ENCODE assay signal across 8 mouse cellular contexts in genomic region chr13:102906004-102906660, GRCm38 (mm10).
DNase-seq lines count a peak whose midpoint lies in the region; ATAC-seq lines count a peak whose summit lies in the region.

No protein-coding gene starts in this region.

- H3K9me3 ChIP-seq in forebrain, embryonic 10.5 days = no peaks in the 10 kb centered on the region
- no peaks in the 10 kb centered on the region for H3K9me3 ChIP-seq in heart, embryonic 15.5 days (replicated peaks)
- no peaks in the 10 kb centered on the region for H3K9me3 ChIP-seq in liver, embryonic 12.5 days (replicated peaks)
- no peaks in the 10 kb centered on the region for H3K9me3 ChIP-seq in stomach, embryonic 15.5 days

- H3K4me1 ChIP-seq in forebrain, embryonic 10.5 days = peaks cover 31% of the 10 kb centered on the region
- peaks cover 19% of the 10 kb centered on the region for H3K4me1 ChIP-seq in heart, embryonic 15.5 days (replicated peaks)
- H3K4me1 ChIP-seq in liver, embryonic 12.5 days = peaks cover 18% of the 10 kb centered on the region
- 0 out of 2 replicates have a peak, but pooled peaks cover 10% of the 10 kb centered on the region for H3K4me1 ChIP-seq in stomach, embryonic 15.5 days

- H3K27me3 ChIP-seq in forebrain, embryonic 10.5 days (ENCODE audit: poor library complexity, severe bottlenecking) = no peaks in the 10 kb centered on the region
- H3K27me3 ChIP-seq in heart, embryonic 15.5 days = no peaks in the 10 kb centered on the region
- no peaks in the 10 kb centered on the region for H3K27me3 ChIP-seq in liver, embryonic 12.5 days (replicated peaks)
- no peaks in the 10 kb centered on the region for H3K27me3 ChIP-seq in stomach, embryonic 15.5 days (replicated peaks)

- peak overlapping the region; percentile 91 for H3K27ac ChIP-seq in forebrain, embryonic 10.5 days
- peak overlapping the region; percentile 90 for H3K27ac ChIP-seq in heart, embryonic 15.5 days
- peak overlapping the region; percentile 75 for H3K27ac ChIP-seq in liver, embryonic 12.5 days
- peak overlapping the region; percentile 90 for H3K27ac ChIP-seq in stomach, embryonic 15.5 days

- peak overlapping the region; percentile 67 for H3K9ac ChIP-seq in heart, embryonic 15.5 days
- peak overlapping the region; percentile 79 for H3K9ac ChIP-seq in liver, embryonic 12.5 days
- peak overlapping the region; percentile 49 for H3K9ac ChIP-seq in stomach, embryonic 15.5 days

- H3K36me3 ChIP-seq in forebrain, embryonic 10.5 days (replicated peaks) = no peaks in the 10 kb centered on the region
- no peaks in the 10 kb centered on the region for H3K36me3 ChIP-seq in heart, embryonic 15.5 days
- H3K36me3 ChIP-seq in liver, embryonic 12.5 days = no peaks in the 10 kb centered on the region
- H3K36me3 ChIP-seq in stomach, embryonic 15.5 days = no peaks in the 10 kb centered on the region

- H3K4me2 ChIP-seq in heart, embryonic 15.5 days = peak overlapping the region; percentile 68
- peak overlapping the region; percentile 88 for H3K4me2 ChIP-seq in liver, embryonic 12.5 days
- H3K4me2 ChIP-seq in stomach, embryonic 15.5 days = peak overlapping the region; percentile 77

- ATAC-seq in CD4-positive, CD25-positive, alpha-beta regulatory T cell, adult 4 months = peak; percentile 87
- ATAC-seq in heart, embryonic 15.5 days (replicated peaks; ENCODE audit: insufficient number of reproducible peaks, insufficient read depth, low FRiP score, low read depth) = peak; percentile 94
- peak; percentile 90 for ATAC-seq in liver, embryonic 12.5 days
- ATAC-seq in stomach, embryonic 15.5 days (ENCODE audit: insufficient read depth, low FRiP score, low read depth) = peak; percentile 93

- peak; percentile 61 for DNase-seq in c-Kit-negative CD71-positive TER-119-positive erythroid progenitor cells, embryonic 14.5 days (ENCODE audit: low read depth, low spot score)
- peak; percentile 81 for DNase-seq in forebrain, embryonic 10.5 days (ENCODE audit: extremely low spot score, low spot score)
- DNase-seq in kidney, postnatal 14 days = peak; percentile 86
- peak; percentile 85 for DNase-seq in neural tube, embryonic 10.5 days (ENCODE audit: extremely low spot score, low spot score)

- H3K4me3 ChIP-seq in forebrain, embryonic 10.5 days = peak overlapping the region; percentile 73
- H3K4me3 ChIP-seq in heart, embryonic 15.5 days = peak overlapping the region; percentile 58
- peak overlapping the region; percentile 67 for H3K4me3 ChIP-seq in liver, embryonic 12.5 days
- peak overlapping the region; percentile 61 for H3K4me3 ChIP-seq in stomach, embryonic 15.5 days (replicated peaks)

- WGBS in forebrain, embryonic 10.5 days = under 1% methylated on average over 16 of the region's 16 CpGs
- 1% methylated on average over 16 of the region's 16 CpGs for WGBS in heart, embryonic 15.5 days
- WGBS in liver, embryonic 12.5 days (ENCODE audit: insufficient replicate concordance) = under 1% methylated on average over 16 of the region's 16 CpGs
- WGBS in stomach, embryonic 15.5 days = 0% methylated on average over 16 of the region's 16 CpGs

Comparison
In these comparisons a context has a peak if more than half of its experiments do, and no peak if none do; other contexts are left out.
1. Peak in every context shown above with its lines: DNase-seq, ATAC-seq, H3K4me3 ChIP-seq and H3K27ac ChIP-seq.